Mouse (Mus musculus) gastrocnemius, postnatal 36 days (tissue): ENCODE data around the gene Slc16a13. TPM values are rescaled to one million over a fixed set of nuclear protein-coding genes. Genes with fewer than 3 reads are reported as not detected.
"Not testable (repeated sequence)": the region's sequence is repeated elsewhere in the genome, so short reads cannot be mapped to it uniquely, and the experiment has no call there.

Experiments used
- DNase-seq, 2 experiments: peaks; one replicate each; pipeline ENCODE4 v3.0.0; 2022
- intact Hi-C: fragments of 180-260 bp; cut with DNase I; formaldehyde crosslinking; loops from one replicate; pipeline ENCODE4 v1.15.1; 2025
- microRNA-seq, 2 experiments: library from miRNA; unstranded; fragments of <30 nt; microRNA quantifications; one replicate each; pipeline ENCODE4 v1.2.0; 2021
- total RNA-seq, 2 experiments: library from RNA; stranded (reverse); gene quantifications; 2 replicates each; pipeline ENCODE4 v1.2.3; 2021

Slc16a13 gene
- total RNA-seq, 2 experiments from 2014 or later, result 0.74 to 0.94 TPM

- intact Hi-C loops, result no loop called here
- no peak for DNase-seq
These were observed 42.1 kb downstream of the Slc16a13 start for GRCm38 (mm10) chr11:70178756-70179155.

DNA sequence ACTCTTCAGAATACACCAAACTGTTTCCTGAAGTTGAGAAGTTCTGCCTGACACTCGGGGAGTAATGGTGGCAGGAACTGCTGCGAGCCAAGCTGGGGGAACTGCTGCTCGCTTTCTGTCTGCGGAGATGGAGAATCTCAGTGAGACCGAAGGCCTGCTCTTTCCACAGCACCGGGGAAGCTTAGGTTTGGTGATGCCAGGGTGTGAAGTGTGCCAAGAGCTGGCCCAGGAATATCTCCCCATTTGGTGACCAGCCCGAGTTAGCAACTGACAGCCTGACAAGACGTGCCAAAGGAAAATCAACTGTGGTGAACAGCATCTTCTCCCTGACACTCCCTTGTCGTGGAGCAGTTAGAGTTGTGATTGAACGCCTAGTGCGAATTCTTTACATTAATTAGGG lies 42.6 kb downstream of the Slc16a13 start:
- intact Hi-C loops, result no loop called here
- no peak for DNase-seq

DNA sequence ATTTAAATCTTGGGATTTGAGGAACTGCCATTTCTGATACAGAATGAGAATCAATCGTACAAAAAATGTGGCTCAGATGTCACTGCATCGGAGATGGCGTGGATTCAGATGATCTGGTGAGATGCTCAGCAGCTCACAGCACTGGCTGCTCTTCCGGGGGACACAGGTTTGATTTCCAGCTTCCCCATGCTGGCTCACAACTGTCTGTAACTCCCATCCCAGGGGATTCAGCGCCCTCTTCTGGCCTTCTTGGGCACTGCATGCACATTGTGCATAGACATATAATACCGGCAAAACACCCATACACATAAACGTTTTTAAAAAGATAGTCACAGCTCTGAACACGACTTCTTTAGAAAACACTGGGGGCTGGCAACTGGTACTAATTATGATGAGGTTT lies 43.2 kb downstream of the Slc16a13 start:
- intact Hi-C loops, result no loop called here
- DNase-seq, result no peak

DNA sequence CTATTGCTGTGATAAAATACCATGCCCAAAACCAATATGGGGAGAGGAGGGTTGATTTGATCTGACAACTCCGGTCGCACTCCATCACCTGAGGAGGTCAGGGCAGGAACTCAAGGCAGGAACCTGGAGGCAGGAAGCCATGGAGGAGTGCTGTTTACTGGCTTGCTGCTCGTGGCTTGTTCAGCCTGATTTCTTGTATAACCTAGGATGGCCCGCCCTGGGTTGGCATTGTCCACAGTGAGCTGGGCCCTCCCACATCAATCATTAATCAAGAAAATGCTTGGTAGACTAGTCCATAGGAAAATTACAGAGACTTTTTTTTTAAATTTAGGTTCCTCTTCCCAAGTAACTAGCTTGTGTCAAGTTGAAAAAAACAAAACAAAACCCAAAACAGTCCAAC lies 46.4 kb downstream of the Slc16a13 start:
- no peak for DNase-seq
- intact Hi-C loops, result no loop called here

DNA sequence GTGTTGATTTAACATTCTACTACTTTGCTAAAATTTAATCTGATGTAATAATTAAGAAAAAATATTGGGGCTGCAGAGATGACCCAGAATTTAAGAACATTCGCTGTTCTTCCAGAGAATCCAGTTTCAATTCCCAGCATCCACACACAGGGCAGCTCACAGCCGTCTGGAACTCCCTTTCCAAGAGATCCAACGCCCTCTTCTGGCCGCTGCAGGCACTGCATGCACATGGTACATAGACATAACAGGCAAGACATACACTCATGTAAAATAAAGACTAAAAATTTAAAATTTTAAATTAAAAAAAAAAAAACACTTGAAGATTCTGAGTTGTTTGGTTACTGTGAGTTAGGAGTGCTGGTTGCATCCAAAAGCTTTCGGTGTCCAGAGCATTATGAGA lies 48.6 kb downstream of the Slc16a13 start:
- intact Hi-C loops, result no loop called here
- no peak for DNase-seq

DNA sequence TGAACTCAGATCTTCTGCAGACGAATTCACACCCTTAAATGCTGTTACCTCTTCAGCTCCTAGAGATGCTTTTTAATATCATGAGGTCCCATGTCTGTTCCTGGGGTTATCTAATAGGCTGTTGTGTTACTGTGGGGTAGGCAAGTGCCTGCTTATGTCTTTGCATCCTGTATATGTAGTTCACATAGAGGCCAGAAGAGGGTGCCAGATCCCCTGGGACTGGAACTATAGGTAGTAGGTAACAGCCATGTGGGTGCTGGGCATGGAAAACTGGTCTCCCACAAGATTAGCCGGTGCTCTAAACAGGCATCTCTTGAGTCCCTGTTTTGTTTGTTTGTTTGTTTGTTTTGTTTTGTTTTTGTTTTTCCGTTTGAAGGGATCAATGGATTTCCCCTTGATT lies 49.0 kb downstream of the Slc16a13 start:
- no peak for DNase-seq
- intact Hi-C loops, result no loop called here

GRCm38 (mm10) chr11:70171181-70171580 lies 49.7 kb downstream of the Slc16a13 start:
- intact Hi-C loops, result no loop called here
- no peak for DNase-seq

DNA sequence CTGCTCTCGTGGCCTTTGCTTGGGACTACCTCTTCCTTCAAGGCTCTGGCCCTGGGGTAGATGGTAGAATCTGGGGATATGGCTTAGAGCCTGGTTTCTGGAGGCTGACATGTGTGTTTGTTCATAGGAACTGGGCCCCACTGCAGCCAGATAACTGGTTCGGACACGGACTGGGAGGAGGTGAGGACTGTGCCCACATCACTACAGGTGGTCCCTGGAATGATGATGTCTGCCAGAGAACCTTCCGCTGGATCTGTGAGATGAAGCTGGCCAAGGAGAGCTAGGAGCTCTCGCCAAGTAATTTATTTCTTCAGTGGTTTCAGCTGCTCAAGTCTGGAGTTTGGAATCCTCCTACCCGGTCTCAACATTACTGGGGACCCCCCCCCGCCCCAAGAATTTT lies 50.6 kb downstream of the Slc16a13 start:
- no peak for DNase-seq
- intact Hi-C loops, result no loop called here

DNA sequence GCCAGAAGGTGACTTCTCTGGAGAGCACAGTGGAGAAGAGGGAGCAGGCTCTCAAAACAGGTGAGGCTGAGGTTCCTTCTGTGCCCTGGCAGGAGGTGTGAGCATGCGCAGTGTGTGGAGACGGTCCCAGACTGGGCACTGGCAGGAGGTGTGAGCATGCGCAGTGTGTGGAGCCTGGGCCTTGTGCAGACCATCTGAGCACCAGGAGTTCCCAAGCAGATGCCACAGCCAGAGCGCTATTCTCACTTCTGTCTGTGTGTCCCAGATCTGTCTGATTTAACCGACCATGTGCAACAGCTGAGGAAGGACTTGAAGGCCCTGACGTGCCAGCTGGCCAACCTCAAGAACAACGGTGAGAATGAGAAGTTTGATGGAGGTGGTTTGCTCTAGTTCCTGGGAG lies 51.4 kb downstream of the Slc16a13 start:
- DNase-seq, intact Hi-C loops: not testable (repeated sequence)

- no peak for DNase-seq
- intact Hi-C loops, result no loop called here
These were observed 52.7 kb downstream of the Slc16a13 start for GRCm38 (mm10) chr11:70168136-70168535.

Small RNA genes lying within 50 kb of the gene (microRNA-seq; reads per million reads assigned to microRNA genes)
- gene Mir195a (3,475 to 10,027 reads per million in 2 experiments), gene Mir497 (0 reads per million in 2 experiments), gene Mir497b (0 reads per million in 2 experiments)

Other genes with a start within 250 kb of the Slc16a13 start
- gene Ctdnep1, start 239.9 kb downstream of the Slc16a13 start, total RNA-seq, result 100 to 1,000 TPM; 171 to 246 TPM
- gene Elp5, start 238.5 kb downstream of the Slc16a13 start, total RNA-seq, result 10 to 100 TPM; 29.0 to 34.6 TPM
- gene Gabarap, start 229.9 kb downstream of the Slc16a13 start, total RNA-seq, result 100 to 1,000 TPM; 142 to 178 TPM
- gene Phf23, start 225.3 kb downstream of the Slc16a13 start, total RNA-seq, result 10 to 100 TPM; 12.6 to 16.5 TPM
- gene Dvl2, start 220.5 kb downstream of the Slc16a13 start, total RNA-seq, result 1 to 10 TPM; 3.3 to 4.6 TPM
- 100 to 1,000 TPM; 320 to 384 TPM for gene Acadvl, start 205.7 kb downstream of the Slc16a13 start, total RNA-seq
- gene Dlg4, start 204.1 kb downstream of the Slc16a13 start, total RNA-seq, result 1 to 10 TPM; 4.9 to 6.5 TPM
- not detected for gene Asgr1, start 167.0 kb downstream of the Slc16a13 start, total RNA-seq
- not detected for gene Asgr2, start 128.4 kb downstream of the Slc16a13 start, total RNA-seq
- 1 to 10 TPM; 1.1 to 1.2 TPM for gene Mgl2, start 90.7 kb downstream of the Slc16a13 start, total RNA-seq
- gene Clec10a, start 64.9 kb downstream of the Slc16a13 start, total RNA-seq, result 1 to 10 TPM; 1.8 to 2.0 TPM
- gene Slc16a11, start 8.3 kb downstream of the Slc16a13 start, total RNA-seq, result under 1 TPM; 0.46 to 0.49 TPM
- gene Bcl6b, start 8.7 kb upstream of the Slc16a13 start, total RNA-seq, result 1 to 10 TPM; 3.7 to 6.5 TPM
- 10 to 100 TPM; 29.3 to 31.9 TPM for gene 0610010K14Rik, start 16.9 kb upstream of the Slc16a13 start, total RNA-seq
- gene Gm21988, start 18.8 kb upstream of the Slc16a13 start, total RNA-seq, result 1 to 10 TPM; 1.3 to 2.4 TPM
- 100 to 1,000 TPM in 1 of 2 experiments, 10 to 100 TPM in 1; 94.6 to 110 TPM for gene Rnasek, start 18.8 kb upstream of the Slc16a13 start, total RNA-seq
- gene Alox12, start 34.3 kb upstream of the Slc16a13 start, total RNA-seq, result 1 to 10 TPM in 1 of 2 experiments, under 1 TPM in 1; 0.82 to 1.2 TPM
- gene Alox12e, start 101.6 kb upstream of the Slc16a13 start, total RNA-seq, result not detected
- gene Alox15, start 131.0 kb upstream of the Slc16a13 start, total RNA-seq, result under 1 TPM in 1 of 2 experiments, not detected in 1; 0.87 TPM
- gene Pelp1, start 189.0 kb upstream of the Slc16a13 start, total RNA-seq, result 10 to 100 TPM; 16.1 to 20.9 TPM
- gene Arrb2, start 211.6 kb upstream of the Slc16a13 start, total RNA-seq, result 1 to 10 TPM; 6.2 to 8.1 TPM
- 1 to 10 TPM; 4.2 to 6.8 TPM for gene Med11, start 230.9 kb upstream of the Slc16a13 start, total RNA-seq
- gene Zmynd15, start 238.4 kb upstream of the Slc16a13 start, total RNA-seq, result under 1 TPM; 0.10 to 0.61 TPM
- gene Cxcl16, start 238.9 kb upstream of the Slc16a13 start, total RNA-seq, result 1 to 10 TPM; 1.4 to 1.5 TPM